In genomic region chr3:80893055-80893690, GRCm38 (mm10) we compare ENCODE assay signal across 15 mouse cellular contexts. TPM values are rescaled to one million over a fixed set of nuclear protein-coding genes. Genes with fewer than 3 reads are reported as not detected.
DNase-seq lines count a peak whose midpoint lies in the region; ATAC-seq lines count a peak whose summit lies in the region.
"Had no signal": no experiment of that assay in that cellular context is flagged by ENCODE, and none has a peak within 500 bp of the region (broad histone marks: within the 10 kb centered on the region; RNA-seq: fewer than 3 reads in every experiment).

No protein-coding gene starts in this region.

- 52% methylated on average over 4 of the region's 4 CpGs for WGBS in hindbrain, embryonic 14.5 days
- 65% methylated on average over 4 of the region's 4 CpGs for WGBS in hindbrain, embryonic 10.5 days
- WGBS in lung, embryonic 15.5 days, result 30% methylated on average over 4 of the region's 4 CpGs
- 63% methylated on average over 4 of the region's 4 CpGs for WGBS in midbrain, embryonic 13.5 days

- H3K4me3 ChIP-seq in hindbrain, embryonic 14.5 days (replicated peaks; ENCODE audit: low read length), result no peak overlapping the region
- H3K4me3 ChIP-seq in hindbrain, embryonic 10.5 days, result no peak overlapping the region
- H3K4me3 ChIP-seq in lung, embryonic 15.5 days, result no peak overlapping the region
- H3K4me3 ChIP-seq in midbrain, embryonic 13.5 days (replicated peaks), result no peak overlapping the region
- H3K4me3 ChIP-seq: heart, adult 2 months had no signal

- DNase-seq in hindbrain, embryonic 14.5 days (ENCODE audit: low spot score), result no peak
- DNase-seq in hindbrain, embryonic 10.5 days (ENCODE audit: low spot score), result no peak
- DNase-seq in lung, postnatal 14 days, result no peak
- peak; percentile 10 for DNase-seq in yolk sac, embryonic 10.5 days (ENCODE audit: low spot score)
- DNase-seq: adrenal gland, adult 8-10 months; heart, adult 2 months; kidney, postnatal 25 days; liver; thymus, postnatal 36 days had no signal

- H3K4me1 ChIP-seq in hindbrain, embryonic 14.5 days (replicated peaks; ENCODE audit: control insufficient read depth, insufficient read depth, low read length), result no peaks in the 10 kb centered on the region
- peaks cover 5% of the 10 kb centered on the region; the same call in 1 of the 2 replicates for H3K4me1 ChIP-seq in hindbrain, embryonic 10.5 days (replicated peaks)
- H3K4me1 ChIP-seq in lung, embryonic 15.5 days, result no peaks in the 10 kb centered on the region
- H3K4me1 ChIP-seq in midbrain, embryonic 13.5 days (replicated peaks), result peaks cover 7% of the 10 kb centered on the region

- no peaks in the 10 kb centered on the region for H3K27me3 ChIP-seq in hindbrain, embryonic 14.5 days (ENCODE audit: control insufficient read depth, insufficient read depth, low read length)
- H3K27me3 ChIP-seq in hindbrain, embryonic 10.5 days (ENCODE audit: insufficient read depth, poor library complexity, severe bottlenecking), result no peaks in the 10 kb centered on the region
- no peaks in the 10 kb centered on the region for H3K27me3 ChIP-seq in lung, embryonic 15.5 days
- H3K27me3 ChIP-seq in midbrain, embryonic 13.5 days, result no peaks in the 10 kb centered on the region
- H3K27me3 ChIP-seq: CH12.LX had no signal

- ATAC-seq in hindbrain, embryonic 14.5 days (ENCODE audit: low FRiP score), result no peak
- peak; percentile 32; the same call in 1 of the 2 replicates for ATAC-seq in lung, embryonic 15.5 days (ENCODE audit: borderline replicate concordance, extremely low read depth, low FRiP score, low TSS enrichment)
- peak; percentile 20; the same call in 1 of the 2 replicates for ATAC-seq in midbrain, embryonic 13.5 days
- ATAC-seq in erythroid progenitor cell, adult 5-6 weeks (replicated peaks; ENCODE audit: low FRiP score, poor library complexity, severe bottlenecking), result no peak
- ATAC-seq: lung, postnatal 0 days; Patski had no signal

- H3K4me2 ChIP-seq in hindbrain, embryonic 14.5 days (replicated peaks), result no peak overlapping the region
- H3K4me2 ChIP-seq in lung, embryonic 15.5 days, result no peak overlapping the region
- H3K4me2 ChIP-seq in midbrain, embryonic 13.5 days (replicated peaks), result no peak overlapping the region

- H3K27ac ChIP-seq in hindbrain, embryonic 14.5 days, result 0 out of 2 replicates have a peak overlapping the region, but pooled peaks have one; percentile 6
- H3K27ac ChIP-seq in hindbrain, embryonic 10.5 days, result no peak overlapping the region
- H3K27ac ChIP-seq in lung, embryonic 15.5 days, result no peak overlapping the region
- H3K27ac ChIP-seq in midbrain, embryonic 13.5 days, result peak overlapping the region; percentile 47
- H3K27ac ChIP-seq: heart, adult 2 months had no signal

- no peaks in the 10 kb centered on the region for H3K9me3 ChIP-seq in hindbrain, embryonic 14.5 days (ENCODE audit: control insufficient read depth, low read length)
- H3K9me3 ChIP-seq in hindbrain, embryonic 10.5 days, result no peaks in the 10 kb centered on the region
- H3K9me3 ChIP-seq in lung, embryonic 15.5 days, result no peaks in the 10 kb centered on the region
- no peaks in the 10 kb centered on the region for H3K9me3 ChIP-seq in midbrain, embryonic 13.5 days

- H3K36me3 ChIP-seq in hindbrain, embryonic 14.5 days (replicated peaks; ENCODE audit: control insufficient read depth, insufficient read depth), result no peaks in the 10 kb centered on the region
- H3K36me3 ChIP-seq in hindbrain, embryonic 10.5 days, result no peaks in the 10 kb centered on the region
- no peaks in the 10 kb centered on the region for H3K36me3 ChIP-seq in lung, embryonic 15.5 days
- no peaks in the 10 kb centered on the region for H3K36me3 ChIP-seq in midbrain, embryonic 13.5 days

- H3K9ac ChIP-seq in hindbrain, embryonic 14.5 days, result no peak overlapping the region
- no peak overlapping the region for H3K9ac ChIP-seq in lung, embryonic 15.5 days
- no peak overlapping the region for H3K9ac ChIP-seq in midbrain, embryonic 13.5 days (replicated peaks)

RNA-seq across cellular contexts. Expression of gene Glrb, which starts 20.3 kb away (rescaled TPM):
- polyA plus RNA-seq in hindbrain, embryonic 14.5 days (2014; fragmentation: Nextera tagmentation; extraction: Ambion mirVana), result 44.3 and 59.0 TPM in 2 replicates
- polyA plus RNA-seq in hindbrain, embryonic 10.5 days (2016; fragmentation: Nextera tagmentation; extraction: Ambion mirVana), result 7.6 and 8.5 TPM in 2 replicates
- 3.4 and 3.7 TPM in 2 replicates for polyA plus RNA-seq in lung, embryonic 15.5 days (2015; fragmentation: Nextera tagmentation; extraction: Ambion mirVana)
- 12.7 and 15.2 TPM in 2 replicates for polyA plus RNA-seq in midbrain, embryonic 13.5 days (2015; fragmentation: Nextera tagmentation; extraction: Ambion mirVana)
- total RNA-seq in erythroid progenitor cell, adult 5-6 weeks (2015; ENCODE audit: low replicate concordance), result not detected in 2 replicates
- total RNA-seq in erythroid progenitor cell, adult 5-6 weeks (2017; ENCODE audit: low replicate concordance), result not detected in 2 replicates
- total RNA-seq: CH12.LX had no signal

Comparison
In these comparisons a context has a peak if more than half of its experiments do, and no peak if none do; other contexts are left out.
1. H3K27ac ChIP-seq: peak in hindbrain, embryonic 14.5 days (single experiment) and midbrain, embryonic 13.5 days (single experiment); none in hindbrain, embryonic 10.5 days (single experiment) and lung, embryonic 15.5 days (single experiment).
2. ATAC-seq: peak in lung, embryonic 15.5 days (single experiment) and midbrain, embryonic 13.5 days (single experiment); none in hindbrain, embryonic 14.5 days (single experiment) and erythroid progenitor cell, adult 5-6 weeks (single experiment).